Mouse (Mus musculus): ENCODE data around the gene Zbtb8os. TPM values are rescaled to one million over a fixed set of nuclear protein-coding genes. Genes with fewer than 3 reads are reported as not detected.

Zbtb8os gene
- total RNA-seq, 2 experiments from 2014 or later: 31.8 to 32.3 TPM

GRCm38 (mm10) chr4:129373202-129373976 is 37.9 kb downstream of the Zbtb8os start:
- Histone ChIP-seq H3K27ac (no peak overlapping the region), H3K4me3 (no peak overlapping the region)
- TF ChIP-seq CTCF (conservative IDR thresholded peaks at IDR 0.05): no peak
- DNase-seq (ENCODE audit: low spot score in 2 of 2): no peak

GRCm38 (mm10) chr4:129374219-129374755 is 38.8 kb downstream of the Zbtb8os start:
- H3K4me3 ChIP-seq: no peak overlapping the region
- DNase-seq (ENCODE audit: low spot score in 2 of 2): no peak
- TF ChIP-seq CTCF (conservative IDR thresholded peaks at IDR 0.05): no peak
- H3K27ac ChIP-seq: no peak overlapping the region

GRCm38 (mm10) chr4:129375000-129375399 is 39.5 kb downstream of the Zbtb8os start:
- H3K4me3 ChIP-seq: no peak overlapping the region
- DNase-seq (ENCODE audit: low spot score in 2 of 2): no peak
- no peak overlapping the region for H3K27ac ChIP-seq
- TF ChIP-seq CTCF (conservative IDR thresholded peaks at IDR 0.05): no peak

- H3K27ac ChIP-seq: no peak overlapping the region
- no peak overlapping the region for H3K4me3 ChIP-seq
- DNase-seq (ENCODE audit: low spot score in 2 of 2): no peak
- no peak for TF ChIP-seq CTCF (conservative IDR thresholded peaks at IDR 0.05)
Observed at GRCm38 (mm10) chr4:129375821-129376220, 40.3 kb downstream of the Zbtb8os start.

- DNase-seq (ENCODE audit: low spot score in 2 of 2): peak; percentile 5 to 30
- Histone ChIP-seq H3K4me3 (peak overlapping the region; percentile 64), H3K27ac (0 out of 2 replicates have a peak overlapping the region, but pooled peaks have one; percentile 50)
- TF ChIP-seq CTCF (conservative IDR thresholded peaks at IDR 0.05): peak; percentile 19
Observed at GRCm38 (mm10) chr4:129376961-129377545, 41.6 kb downstream of the Zbtb8os start.

GRCm38 (mm10) chr4:129377601-129378390 is 42.3 kb downstream of the Zbtb8os start, which contains the start of gene Zbtb8a:
Gene Zbtb8a, minus strand, starts transcription at chr4:129378116.
- peak; percentile 16 to 30 for DNase-seq (ENCODE audit: low spot score in 2 of 2)
- Histone ChIP-seq H3K4me3 (peak within 1 kb of the TSS; percentile 64), H3K27ac (peak within 1 kb of the TSS; percentile 81)
- peak; percentile 35 for TF ChIP-seq CTCF (conservative IDR thresholded peaks at IDR 0.05)

- DNase-seq (ENCODE audit: low spot score in 2 of 2): no peak
- H3K4me3 ChIP-seq: no peak overlapping the region
Observed at GRCm38 (mm10) chr4:129379805-129380204, 44.3 kb downstream of the Zbtb8os start.

GRCm38 (mm10) chr4:129381148-129381547 is 45.7 kb downstream of the Zbtb8os start:
- Histone ChIP-seq H3K27ac (no peak overlapping the region), H3K4me3 (no peak overlapping the region)
- TF ChIP-seq CTCF (conservative IDR thresholded peaks at IDR 0.05): no peak
- DNase-seq (ENCODE audit: low spot score in 2 of 2): no peak

More at GRCm38 (mm10) chr4:129379805-129380204, 44.3 kb downstream of the Zbtb8os start:
- no peak overlapping the region for H3K27ac ChIP-seq
- TF ChIP-seq CTCF (conservative IDR thresholded peaks at IDR 0.05): no peak

GRCm38 (mm10) chr4:129382029-129382428 is 46.5 kb downstream of the Zbtb8os start:
- TF ChIP-seq CTCF (conservative IDR thresholded peaks at IDR 0.05): no peak
- H3K4me3 ChIP-seq: no peak overlapping the region

GRCm38 (mm10) chr4:129382488-129382887 is 47.0 kb downstream of the Zbtb8os start:
- no peak for DNase-seq (ENCODE audit: low spot score in 2 of 2)
- no peak overlapping the region for H3K27ac ChIP-seq
- no peak overlapping the region for H3K4me3 ChIP-seq
- TF ChIP-seq CTCF (conservative IDR thresholded peaks at IDR 0.05): no peak

More at GRCm38 (mm10) chr4:129382029-129382428, 46.5 kb downstream of the Zbtb8os start:
- H3K27ac ChIP-seq: no peak overlapping the region
- no peak for DNase-seq (ENCODE audit: low spot score in 2 of 2)

GRCm38 (mm10) chr4:129383586-129383985 is 48.1 kb downstream of the Zbtb8os start:
- no peak for TF ChIP-seq CTCF (conservative IDR thresholded peaks at IDR 0.05)
- no peak overlapping the region for H3K27ac ChIP-seq
- DNase-seq (ENCODE audit: low spot score in 2 of 2): no peak
- H3K4me3 ChIP-seq: no peak overlapping the region

- Histone ChIP-seq H3K4me3 (no peak overlapping the region), H3K27ac (no peak overlapping the region)
- TF ChIP-seq CTCF (conservative IDR thresholded peaks at IDR 0.05): no peak
- no peak for DNase-seq (ENCODE audit: low spot score in 2 of 2)
Observed at GRCm38 (mm10) chr4:129384440-129384839, 48.9 kb downstream of the Zbtb8os start.

- TF ChIP-seq CTCF (conservative IDR thresholded peaks at IDR 0.05): no peak
- Histone ChIP-seq H3K4me3 (no peak overlapping the region), H3K27ac (no peak overlapping the region)
- DNase-seq (ENCODE audit: low spot score in 2 of 2): no peak
Observed at GRCm38 (mm10) chr4:129385685-129386084, 50.2 kb downstream of the Zbtb8os start.

Measured in layer of hippocampus, adult 2 months (tissue).